Mouse (Mus musculus): Measurements from ENCODE around the gene Snta1. TPM values are rescaled to one million over a fixed set of nuclear protein-coding genes. Genes with fewer than 3 reads are reported as not detected.

Snta1 gene
- polyA plus RNA-seq, 1 experiment: 5.7 TPM

- H3K4me1 ChIP-seq (ENCODE audit: control insufficient read depth, insufficient read depth, low read length): no peaks in the 10 kb centered on the region
- no peak for TF ChIP-seq CTCF (IDR thresholded peaks at IDR 0.05; ENCODE audit: control insufficient read depth, insufficient read depth, insufficient replicate concordance, low read depth, low read length)
- TF ChIP-seq POLR2A (IDR thresholded peaks at IDR 0.05; ENCODE audit: control insufficient read depth, low read depth, low read length): no peak
- H3K4me3 ChIP-seq (ENCODE audit: control insufficient read depth, low read depth, low read length): no peak overlapping the region
- H3K36me3 ChIP-seq (ENCODE audit: control insufficient read depth, insufficient read depth, low read length): no peaks in the 10 kb centered on the region
- H3K27me3 ChIP-seq (ENCODE audit: control insufficient read depth, insufficient read depth, low read length): no peaks in the 10 kb centered on the region
- no peak overlapping the region for H3K27ac ChIP-seq (ENCODE audit: control insufficient read depth, insufficient read depth, low read depth, low read length)
These were observed 81.0 kb downstream of the Snta1 start for GRCm38 (mm10) chr2:154326852-154327251.

Other genes starting within 250 kb of the Snta1 start
- gene Bpifa5, start 245.5 kb downstream of the Snta1 start, polyA plus RNA-seq (2012; rRNA removed): not detected in 2 replicates
- 0.37 and 0.42 TPM in 2 replicates for gene Bpifb1, start 217.3 kb downstream of the Snta1 start, polyA plus RNA-seq (2012; rRNA removed)
- 12.7 and 14.1 TPM in 2 replicates for gene Bpifb5, start 184.4 kb downstream of the Snta1 start, polyA plus RNA-seq (2012; rRNA removed)
- not detected in 2 replicates for gene Bpifb9a, start 150.2 kb downstream of the Snta1 start, polyA plus RNA-seq (2012; rRNA removed)
- gene Bpifb9b, start 100.9 kb downstream of the Snta1 start, polyA plus RNA-seq (2012; rRNA removed): not detected in 2 replicates
- gene Cdk5rap1, start 35.1 kb downstream of the Snta1 start, polyA plus RNA-seq (2012; rRNA removed): 3.1 and 5.0 TPM in 2 replicates
- gene Cbfa2t2, start 28.4 kb upstream of the Snta1 start, polyA plus RNA-seq (2012; rRNA removed): 10.2 and 12.6 TPM in 2 replicates
- gene 1700003F12Rik, start 139.0 kb upstream of the Snta1 start, polyA plus RNA-seq (2012; rRNA removed): 828 and 1,092 TPM in 2 replicates
- 39.7 and 44.2 TPM in 2 replicates for gene Actl10, start 143.7 kb upstream of the Snta1 start, polyA plus RNA-seq (2012; rRNA removed)
- 62.9 and 65.1 TPM in 2 replicates for gene Necab3, start 150.8 kb upstream of the Snta1 start, polyA plus RNA-seq (2012; rRNA removed)
- gene E2f1, start 161.8 kb upstream of the Snta1 start, polyA plus RNA-seq (2012; rRNA removed): 4.5 and 5.9 TPM in 2 replicates
- 3.3 TPM in 2 replicates for gene Pxmp4, start 195.6 kb upstream of the Snta1 start, polyA plus RNA-seq (2012; rRNA removed)
- gene Zfp341, start 205.2 kb upstream of the Snta1 start, polyA plus RNA-seq (2012; rRNA removed): 1.1 and 1.2 TPM in 2 replicates
- gene 4930519P11Rik, start 205.3 kb upstream of the Snta1 start, polyA plus RNA-seq (2012; rRNA removed): 83.8 and 97.1 TPM in 2 replicates
- 133 and 135 TPM in 2 replicates for gene Chmp4b, start 243.6 kb upstream of the Snta1 start, polyA plus RNA-seq (2012; rRNA removed)

Data from testis, adult 2 months (tissue).